ENCODE assay signal across 15 mouse cellular contexts in genomic region chr8:4354516-4354915, GRCm38 (mm10).
"Had no signal": no experiment of that assay in that cellular context is flagged by ENCODE, and none has a peak within 500 bp of the region (broad histone marks: within the 10 kb centered on the region; RNA-seq: fewer than 3 reads in every experiment).

No protein-coding gene starts in this region.

- H3K27me3 ChIP-seq: midbrain, embryonic 12.5 days; neural tube, embryonic 12.5 days; stomach, embryonic 15.5 days had no signal

- H3K9ac ChIP-seq: lung, embryonic 14.5 days; midbrain, embryonic 12.5 days; neural tube, embryonic 12.5 days; stomach, embryonic 15.5 days had no signal

- H3K4me3 ChIP-seq: midbrain, embryonic 10.5 days; midbrain, embryonic 12.5 days; neural tube, embryonic 12.5 days; stomach, embryonic 15.5 days had no signal

- DNase-seq: lung, adult 18-20 months; lung, embryonic 14.5 days; lung, postnatal 10 days; lung, postnatal 4 days; midbrain, embryonic 14.5 days; right cerebral cortex, postnatal 14 days; thymus, adult 2 months; thymus, postnatal 25 days; thymus, postnatal 4 days had no signal

- H3K4me1 ChIP-seq: midbrain, embryonic 10.5 days; midbrain, embryonic 12.5 days; neural tube, embryonic 12.5 days; stomach, embryonic 15.5 days had no signal

- H3K9me3 ChIP-seq: midbrain, embryonic 10.5 days; midbrain, embryonic 12.5 days; neural tube, embryonic 12.5 days; stomach, embryonic 15.5 days had no signal

- H3K27ac ChIP-seq: midbrain, embryonic 10.5 days; midbrain, embryonic 12.5 days; neural tube, embryonic 12.5 days; stomach, embryonic 15.5 days; stomach, postnatal 0 days had no signal

- H3K36me3 ChIP-seq: midbrain, embryonic 10.5 days; midbrain, embryonic 12.5 days; neural tube, embryonic 12.5 days; stomach, embryonic 15.5 days had no signal

- ATAC-seq: midbrain, embryonic 16.5 days had no signal
